Mouse (Mus musculus) erythroblast, embryonic 14.5 days (primary cell): ENCODE measurements around the gene Foxa2. TPM values are rescaled to one million over a fixed set of nuclear protein-coding genes. Genes with fewer than 3 reads are reported as not detected.

Experiments used
- H3K27me3 ChIP-seq: 2 replicates; pipeline ENCODE4 v1.6.1; 2012; ENCODE audit warnings: inconsistent platforms; ENCODE audit not compliant: control insufficient read depth
- H3K36me3 ChIP-seq: 2 replicates; pipeline ENCODE4 v1.6.1; 2012; ENCODE audit warnings: mild to moderate bottlenecking, inconsistent platforms; ENCODE audit not compliant: control insufficient read depth
- H3K4me1 ChIP-seq: 2 replicates; pipeline ENCODE4 v1.6.1; 2012; ENCODE audit warnings: inconsistent platforms; ENCODE audit not compliant: control insufficient read depth
- H3K4me3 ChIP-seq: replicated peaks from 2 replicates; pipeline ENCODE3; 2012; ENCODE audit warnings: moderate library complexity, mild to moderate bottlenecking, inconsistent platforms
- H3K9me3 ChIP-seq: 2 replicates; pipeline ENCODE4 v1.6.1; 2012; ENCODE audit warnings: low read length, inconsistent platforms, mixed read lengths; ENCODE audit not compliant: control insufficient read depth
- GATA1 ChIP-seq: IDR thresholded peaks from 2 replicates; pipeline ENCODE4 v1.6.1; 2012; ENCODE audit warnings: low read length, inconsistent platforms, mixed read lengths
- TAL1 ChIP-seq: IDR thresholded peaks from 3 replicates; pipeline ENCODE4 v1.6.1; 2012; ENCODE audit warnings: low read length, inconsistent platforms, mixed read lengths
- polyA plus RNA-seq: library from polyadenylated mRNA; stranded (reverse); fragments of >175 nt; gene quantifications from 2 replicates; pipeline ENCODE4 v1.2.3, GENCODE M21; 2012

Gene Foxa2
- polyA plus RNA-seq, 1 experiment = not detected

GRCm38 (mm10) chr2:148029050-148029608 is 17.6 kb downstream of the Foxa2 start:
- Histone ChIP-seq H3K4me3 (no peak overlapping the region), H3K27me3 (peaks cover 44% of the 10 kb centered on the region), H3K4me1 (no peaks in the 10 kb centered on the region), H3K9me3 (no peaks in the 10 kb centered on the region), H3K36me3 (no peaks in the 10 kb centered on the region)
- no peak for TF ChIP-seq TAL1
- no peak for TF ChIP-seq GATA1

- H3K36me3 ChIP-seq = no peaks in the 10 kb centered on the region
- H3K9me3 ChIP-seq = no peaks in the 10 kb centered on the region
- peaks cover 24% of the 10 kb centered on the region for H3K27me3 ChIP-seq
- TF ChIP-seq TAL1 (no peak), GATA1 (no peak)
- no peak overlapping the region for H3K4me3 ChIP-seq
- no peaks in the 10 kb centered on the region for H3K4me1 ChIP-seq
Observed at GRCm38 (mm10) chr2:148026366-148026765, 20.4 kb downstream of the Foxa2 start.

GRCm38 (mm10) chr2:148025481-148025880 is 21.3 kb downstream of the Foxa2 start:
- no peaks in the 10 kb centered on the region for H3K9me3 ChIP-seq
- no peaks in the 10 kb centered on the region for H3K36me3 ChIP-seq
- H3K27me3 ChIP-seq = peaks cover 15% of the 10 kb centered on the region
- H3K4me1 ChIP-seq = no peaks in the 10 kb centered on the region
- no peak overlapping the region for H3K4me3 ChIP-seq
- TF ChIP-seq TAL1 = no peak
- TF ChIP-seq GATA1 = no peak

- peaks cover 5% of the 10 kb centered on the region for H3K27me3 ChIP-seq
- TF ChIP-seq TAL1 (no peak), GATA1 (no peak)
- H3K4me3 ChIP-seq = no peak overlapping the region
- H3K36me3 ChIP-seq = no peaks in the 10 kb centered on the region
- no peaks in the 10 kb centered on the region for H3K9me3 ChIP-seq
- H3K4me1 ChIP-seq = no peaks in the 10 kb centered on the region
Observed at GRCm38 (mm10) chr2:148024268-148024935, 22.4 kb downstream of the Foxa2 start.

GRCm38 (mm10) chr2:148023340-148023806 is 23.4 kb downstream of the Foxa2 start:
- Histone ChIP-seq H3K9me3 (no peaks in the 10 kb centered on the region), H3K27me3 (no peaks in the 10 kb centered on the region), H3K36me3 (no peaks in the 10 kb centered on the region), H3K4me1 (no peaks in the 10 kb centered on the region), H3K4me3 (no peak overlapping the region)
- TF ChIP-seq GATA1 = no peak
- no peak for TF ChIP-seq TAL1

- TF ChIP-seq GATA1 = no peak
- no peak for TF ChIP-seq TAL1
- H3K4me3 ChIP-seq = no peak overlapping the region
Observed at GRCm38 (mm10) chr2:148021919-148022570, 24.7 kb downstream of the Foxa2 start.

GRCm38 (mm10) chr2:148021016-148021415 is 25.8 kb downstream of the Foxa2 start:
- H3K9me3 ChIP-seq = no peaks in the 10 kb centered on the region
- no peaks in the 10 kb centered on the region for H3K4me1 ChIP-seq
- no peak overlapping the region for H3K4me3 ChIP-seq
- no peaks in the 10 kb centered on the region for H3K27me3 ChIP-seq
- TF ChIP-seq GATA1 (no peak), TAL1 (no peak)
- H3K36me3 ChIP-seq = no peaks in the 10 kb centered on the region

More at GRCm38 (mm10) chr2:148021919-148022570, 24.7 kb downstream of the Foxa2 start:
- Histone ChIP-seq H3K4me1 (no peaks in the 10 kb centered on the region), H3K36me3 (no peaks in the 10 kb centered on the region), H3K9me3 (no peaks in the 10 kb centered on the region), H3K27me3 (no peaks in the 10 kb centered on the region)

GRCm38 (mm10) chr2:148020125-148020524 is 26.6 kb downstream of the Foxa2 start:
- TF ChIP-seq TAL1 (no peak), GATA1 (no peak)
- Histone ChIP-seq H3K36me3 (no peaks in the 10 kb centered on the region), H3K27me3 (no peaks in the 10 kb centered on the region), H3K4me3 (no peak overlapping the region), H3K4me1 (no peaks in the 10 kb centered on the region), H3K9me3 (no peaks in the 10 kb centered on the region)
